Mouse (Mus musculus) megakaryocyte, adult 5-6 weeks (primary cell): Measurements from ENCODE around the gene Zbed4. TPM values are rescaled to one million over a fixed set of nuclear protein-coding genes. Genes with fewer than 3 reads are reported as not detected.
A peak's percentile ranks its signal among the peaks of the same experiment; 100 is the strongest.
"Not testable (repeated sequence)": the region's sequence is repeated elsewhere in the genome, so short reads cannot be mapped to it uniquely, and the experiment has no call there.

Source experiments
- ATAC-seq: 2 replicates; pipeline ENCODE4 v1.8.0; 2016; ENCODE audit warnings: mild to moderate bottlenecking, inconsistent platforms; ENCODE audit not compliant: poor library complexity, severe bottlenecking
- total RNA-seq, 2 experiments: library from RNA; stranded (forward) in 1 of 2; stranded (reverse) in 1 of 2; fragments of 153-499, 151-499 nt in 1 of 2; fragments of 221-1000, 200-1000 nt in 1 of 2; gene quantifications; 2 replicates each; pipeline versions ENCODE4 v1.2.3 to v1.2.4; 2015 to 2017

Zbed4 gene
- total RNA-seq (2015) (30.0 and 31.9 TPM in 2 replicates), total RNA-seq (2017) (32.4 and 37.4 TPM in 2 replicates)

DNA sequence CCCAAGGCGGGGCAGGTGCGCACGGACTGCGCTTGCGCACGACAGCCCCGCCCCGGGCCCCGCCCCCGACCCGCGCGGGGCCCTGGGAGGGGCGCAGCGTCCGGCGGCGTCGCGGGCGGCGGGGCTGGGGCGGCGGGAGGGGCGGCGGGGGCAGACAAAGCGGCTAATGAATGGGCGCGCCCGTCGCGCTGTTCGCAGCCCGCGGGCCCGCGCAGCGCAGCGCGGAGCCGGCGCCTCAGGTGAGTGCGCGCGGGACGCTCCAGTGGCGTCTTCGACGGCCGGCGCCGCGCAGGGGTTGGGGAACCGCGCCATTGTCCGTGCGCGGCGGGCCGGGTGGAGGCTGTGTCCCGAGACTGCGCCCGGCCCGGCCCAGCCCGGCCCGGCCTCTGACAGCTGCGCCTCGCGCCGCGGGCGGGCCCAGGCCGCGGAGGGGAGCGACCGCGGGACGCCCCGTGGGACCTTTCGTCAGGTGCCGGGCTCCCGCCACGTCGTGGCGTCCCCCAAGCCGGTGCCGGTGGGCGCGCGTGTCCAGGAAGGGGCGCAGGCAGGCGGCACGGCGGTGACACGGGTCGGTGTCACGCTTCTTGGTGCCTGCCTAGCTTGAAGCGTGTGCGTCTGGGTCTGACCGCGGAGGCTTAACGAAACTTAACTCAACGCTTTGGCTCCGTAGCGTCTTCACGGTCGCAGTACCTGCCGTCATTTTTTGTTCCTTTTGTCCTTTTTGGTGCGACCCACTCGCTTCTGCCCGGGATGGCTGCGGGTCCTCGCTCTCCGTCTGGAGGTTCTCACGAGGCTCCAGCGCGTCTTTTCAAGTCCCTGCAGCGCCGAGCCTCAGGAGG is at the start of gene Zbed4:
Gene Zbed4, plus strand, starts transcription at position 97 of the 839 bp plus-strand sequence.
- peak; percentile 17; the same call in 1 of the 2 replicates for ATAC-seq

DNA sequence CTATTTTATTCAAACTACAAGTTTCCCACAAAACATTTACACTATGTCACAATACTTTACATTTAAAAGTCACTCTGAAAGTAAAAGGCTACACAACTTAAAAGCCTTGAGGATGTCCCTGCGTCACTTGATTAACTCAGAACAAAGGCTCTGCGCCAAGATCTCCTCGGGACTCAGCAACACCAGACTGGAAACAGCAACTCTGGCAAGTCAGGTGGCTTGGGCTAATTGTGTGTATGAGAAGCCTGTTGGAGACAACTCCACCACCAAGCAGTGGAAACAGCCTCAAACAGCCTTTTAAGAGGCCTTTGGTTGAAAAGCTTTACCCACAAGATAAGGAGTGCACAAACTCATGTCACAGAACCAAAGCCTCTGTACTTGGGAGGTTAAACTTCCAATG is 49.0 kb upstream of the Zbed4 start:
- no peak for ATAC-seq

DNA sequence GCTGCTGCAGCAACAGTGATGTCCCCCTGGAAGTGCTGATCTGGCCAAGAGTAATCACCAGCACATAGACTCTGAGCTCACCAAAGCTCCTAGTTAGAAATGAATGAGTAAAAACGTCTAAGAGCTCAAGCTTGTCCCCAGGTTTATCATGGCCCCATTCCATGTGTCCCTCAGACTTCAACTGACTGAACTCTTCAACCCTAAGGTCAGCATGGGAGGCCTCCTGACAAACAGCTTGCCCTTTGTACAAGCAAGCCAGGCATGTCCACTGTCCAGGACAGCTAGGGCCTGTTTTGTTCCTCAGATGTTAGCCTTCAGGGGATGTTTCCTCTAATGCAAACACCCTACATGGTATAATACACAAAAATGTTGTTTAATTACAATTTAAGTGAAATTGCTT is 47.2 kb upstream of the Zbed4 start:
- ATAC-seq, result no peak

DNA sequence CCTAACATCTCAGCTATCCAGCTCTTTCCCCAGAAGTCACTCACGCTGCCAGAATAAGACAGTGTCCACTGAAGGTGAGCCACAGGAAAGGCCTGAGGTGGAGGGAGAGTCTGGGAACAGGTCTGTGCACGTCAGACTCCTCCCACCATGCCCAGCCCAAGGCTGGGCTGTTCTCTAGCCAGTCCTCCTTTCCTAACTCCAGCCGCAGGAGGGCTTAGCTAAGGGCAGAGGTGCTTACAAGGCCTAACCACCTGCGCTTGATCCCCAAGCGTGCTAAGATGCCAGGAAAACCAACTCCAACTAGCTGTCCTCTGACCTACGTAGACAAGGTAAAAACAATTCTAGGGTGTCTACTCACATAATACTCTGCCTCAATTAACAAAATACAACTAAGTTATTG is 45.1 kb upstream of the Zbed4 start:
- ATAC-seq, result no peak

DNA sequence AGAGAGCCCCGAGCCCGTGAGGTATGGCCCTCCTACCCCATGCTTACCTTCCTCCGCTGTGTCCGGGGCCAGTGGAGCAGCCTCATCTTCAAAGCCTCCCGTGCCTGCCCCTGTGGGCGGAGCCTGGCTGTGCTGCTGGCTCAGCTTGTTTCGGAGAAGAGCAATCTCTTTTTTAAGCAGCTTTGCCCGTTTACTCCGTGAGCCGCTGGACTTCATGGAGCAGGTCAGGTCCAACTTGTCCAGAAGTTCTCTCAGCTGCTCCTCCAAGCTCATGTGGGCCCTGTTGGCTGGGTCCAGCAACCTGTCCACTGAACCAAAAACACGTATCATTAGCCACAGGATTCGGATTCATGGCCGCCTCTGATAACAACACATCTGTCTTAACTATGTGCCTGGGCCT is 44.5 kb upstream of the Zbed4 start:
- not testable (repeated sequence) for ATAC-seq

DNA sequence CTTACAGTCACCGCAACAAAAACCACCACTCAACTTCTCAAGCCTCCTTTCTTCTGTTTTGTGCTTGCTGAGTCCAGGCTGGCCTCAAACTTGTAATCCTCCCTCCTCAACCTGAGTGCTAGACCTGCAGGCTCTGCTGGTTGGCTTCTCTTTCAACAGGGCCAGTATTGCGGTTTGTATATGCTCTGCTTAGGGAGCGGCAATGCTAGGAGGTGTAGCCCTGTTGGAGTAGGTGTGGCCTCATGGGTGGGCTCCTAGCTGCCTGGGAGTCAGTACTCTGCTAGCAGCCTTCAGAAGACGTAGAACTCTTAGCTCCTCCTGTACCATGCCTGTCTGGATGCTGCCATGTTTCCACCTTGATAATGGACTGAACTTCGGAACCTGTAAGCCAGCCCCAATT is 43.3 kb upstream of the Zbed4 start:
- ATAC-seq, result no peak

DNA sequence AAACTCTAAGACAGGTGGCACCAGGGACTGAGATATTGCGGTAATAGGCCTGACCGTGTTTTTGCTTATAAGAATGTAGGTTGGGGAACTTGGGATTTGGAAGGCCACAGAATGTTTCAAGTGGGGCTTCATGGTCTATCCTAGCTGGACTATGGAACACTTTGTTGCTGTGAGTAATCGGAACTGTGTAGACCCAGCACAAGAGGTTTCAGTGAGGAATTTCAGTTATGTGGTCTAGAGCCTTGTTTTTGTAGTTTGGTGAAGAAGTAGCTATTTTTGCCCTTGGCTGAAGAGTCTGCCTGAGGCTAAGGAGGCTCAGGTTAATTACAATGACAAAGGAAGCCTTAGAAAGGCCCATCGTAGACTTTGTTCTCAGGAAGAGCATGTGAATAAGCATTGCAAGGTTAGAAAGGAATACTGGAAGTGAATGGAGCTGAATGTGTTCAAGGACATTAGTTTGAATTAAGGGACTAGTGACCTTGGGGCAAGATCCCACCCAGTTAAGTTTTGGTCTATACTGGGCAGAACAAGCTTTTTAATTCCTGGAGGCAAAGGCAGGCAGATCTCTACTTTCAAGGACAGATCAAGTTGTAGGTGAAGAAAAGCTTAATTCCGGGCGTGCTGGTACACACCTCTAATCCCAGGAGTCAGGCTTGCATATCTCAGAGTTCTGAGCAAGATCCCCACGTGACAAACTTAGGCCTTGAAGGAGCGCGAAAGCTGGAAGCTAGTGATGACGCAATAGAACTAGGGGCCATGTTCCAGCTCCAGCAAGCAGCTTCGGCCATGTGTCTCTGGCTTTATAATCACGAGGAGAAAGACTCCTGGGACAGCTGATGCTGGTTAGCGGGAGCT is 42.6 kb upstream of the Zbed4 start:
- ATAC-seq, result no peak

DNA sequence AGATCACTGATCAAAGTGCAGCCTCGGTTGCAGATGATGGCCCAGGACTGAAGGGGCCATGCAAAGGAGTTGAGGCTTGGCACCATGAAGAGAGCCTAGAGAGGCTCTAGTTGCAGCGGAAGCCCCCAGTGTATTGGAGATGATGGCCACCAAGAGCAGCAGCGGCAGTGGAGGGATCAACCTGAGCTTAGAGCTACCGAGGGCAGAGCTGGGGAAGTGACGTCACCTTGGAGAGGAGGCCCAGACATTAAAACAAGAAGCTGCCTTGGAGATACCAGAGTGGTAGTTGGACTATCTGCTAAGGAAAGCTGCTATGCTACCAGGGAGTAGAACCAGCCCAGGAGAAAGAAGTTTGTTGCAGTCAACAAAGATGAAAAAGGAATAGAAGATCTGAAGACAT is 41.6 kb upstream of the Zbed4 start:
- ATAC-seq, result no peak

DNA sequence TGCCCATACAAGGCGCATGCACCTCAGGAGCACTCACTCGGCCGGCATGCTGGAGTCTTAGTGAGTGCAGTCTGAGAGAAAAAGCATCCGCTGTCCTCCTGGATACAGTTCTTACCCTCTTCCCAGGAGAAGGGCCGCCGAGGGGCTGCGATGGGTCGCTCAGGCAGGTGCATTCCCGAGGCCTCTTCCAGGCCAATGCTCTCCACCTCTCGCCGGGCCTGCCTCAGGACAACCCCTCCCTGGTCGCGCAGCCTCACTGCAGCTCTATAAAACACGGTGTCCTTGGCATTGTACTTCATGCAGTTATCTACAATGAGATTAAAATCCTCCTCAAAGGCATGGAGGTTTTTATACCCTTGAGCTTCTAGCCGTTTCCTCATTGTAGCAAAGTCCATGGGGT is 39.0 kb upstream of the Zbed4 start:
- no peak for ATAC-seq

DNA sequence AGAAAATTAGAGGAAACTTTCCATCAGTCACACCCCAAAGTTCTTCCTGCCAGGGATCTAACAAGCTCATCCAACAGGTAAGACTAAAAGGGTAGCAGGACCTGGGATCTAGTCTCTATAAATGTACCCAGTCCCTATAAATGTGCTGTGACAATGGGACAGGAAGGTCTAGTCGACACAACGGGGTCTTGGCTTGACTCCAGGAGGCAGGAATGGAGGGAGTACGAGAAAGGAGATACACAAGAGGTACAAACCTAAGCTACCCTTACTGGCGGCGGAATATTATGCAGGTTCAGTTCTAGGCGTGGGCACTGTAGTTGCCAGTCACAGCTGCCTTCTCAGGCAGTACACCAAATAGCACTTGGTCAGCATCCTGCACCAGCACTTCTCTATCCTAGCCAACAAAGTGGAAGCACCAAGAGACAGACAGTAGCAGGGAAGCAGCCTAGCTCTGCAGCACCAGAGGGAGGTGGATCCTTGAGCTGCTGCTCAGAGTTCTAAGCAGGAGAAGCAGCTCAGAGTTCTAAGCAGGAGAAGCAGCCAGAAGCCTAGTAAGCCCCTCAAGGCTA is 37.4 kb upstream of the Zbed4 start:
- no peak for ATAC-seq

DNA sequence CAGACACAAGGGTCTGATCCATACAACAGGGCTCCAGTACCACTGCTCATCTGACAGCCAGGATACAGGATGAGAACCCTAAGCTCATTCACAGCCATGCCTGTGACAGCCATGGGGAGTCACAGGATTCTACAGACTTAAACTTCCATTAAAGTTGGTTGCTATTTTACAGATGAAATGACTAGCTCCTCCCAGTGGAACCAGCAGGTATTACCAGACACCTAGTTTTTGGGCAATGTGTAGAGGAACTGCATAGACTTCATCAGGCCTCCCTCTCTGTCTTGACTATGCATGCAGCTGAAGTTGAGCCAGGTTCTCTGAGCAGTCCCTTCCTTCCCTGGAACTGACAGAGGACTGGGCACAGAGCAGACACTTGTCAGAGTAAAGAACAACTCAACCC is 35.1 kb upstream of the Zbed4 start:
- ATAC-seq, result 0 out of 2 replicates have a peak, but pooled peaks have one; percentile 47

DNA sequence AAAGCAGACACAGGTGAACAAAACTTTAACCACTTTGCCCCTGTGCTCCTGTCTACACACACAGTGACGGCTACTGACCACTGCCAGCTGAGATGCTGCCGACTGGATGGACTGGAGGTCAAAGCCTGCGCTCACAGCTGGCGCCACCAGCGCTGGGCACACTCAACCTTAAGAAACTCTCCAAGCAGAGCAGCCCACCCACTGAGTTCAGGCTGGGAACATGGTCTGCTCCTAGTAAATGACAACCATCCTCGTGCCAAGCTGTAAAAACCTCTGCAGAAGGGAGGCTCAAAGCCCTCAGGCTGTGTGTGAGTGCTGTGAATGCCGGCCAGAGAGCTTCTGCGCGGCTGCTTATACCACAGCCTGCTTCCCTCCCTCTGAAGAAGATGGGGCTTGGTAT is 34.2 kb upstream of the Zbed4 start:
- ATAC-seq, result no peak

DNA sequence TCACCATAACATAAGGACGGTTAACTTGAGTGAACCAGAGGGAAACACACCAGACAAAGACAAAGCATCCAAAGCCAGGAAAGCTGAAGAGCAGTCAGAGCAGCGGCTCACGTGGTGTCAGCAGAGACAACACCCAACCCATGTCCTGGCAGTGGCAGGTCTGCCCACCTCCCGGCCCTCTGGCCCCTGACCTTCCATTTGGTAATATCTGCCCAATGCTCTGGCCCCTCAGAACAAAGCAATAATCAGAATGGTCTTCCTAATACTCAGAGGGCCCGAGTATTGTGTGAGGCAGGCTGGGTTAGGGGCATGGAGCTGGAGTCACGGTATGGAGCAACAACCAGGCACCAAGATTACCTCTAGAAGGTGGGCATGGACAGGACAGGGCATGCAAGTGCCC is 28.3 kb upstream of the Zbed4 start:
- ATAC-seq, result no peak

DNA sequence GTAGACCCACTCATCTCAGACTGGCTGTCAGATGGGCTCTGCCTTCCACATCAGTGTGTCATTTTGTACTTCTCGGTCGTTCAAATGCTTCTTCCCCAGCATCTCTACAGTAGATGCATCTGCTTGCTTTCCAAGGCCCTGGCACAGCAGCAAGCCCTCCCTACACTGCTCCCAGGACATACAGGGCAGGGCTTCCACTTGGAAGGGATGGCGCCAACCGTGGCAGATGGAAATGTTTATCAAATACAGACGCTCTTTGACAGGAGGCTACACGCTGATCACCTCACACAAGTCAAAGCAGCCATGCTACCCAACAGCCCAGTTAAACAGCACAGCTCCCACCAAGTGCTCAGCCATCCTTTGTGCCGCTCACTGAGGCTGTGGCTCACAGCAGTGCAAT is 27.1 kb upstream of the Zbed4 start:
- ATAC-seq, result no peak

DNA sequence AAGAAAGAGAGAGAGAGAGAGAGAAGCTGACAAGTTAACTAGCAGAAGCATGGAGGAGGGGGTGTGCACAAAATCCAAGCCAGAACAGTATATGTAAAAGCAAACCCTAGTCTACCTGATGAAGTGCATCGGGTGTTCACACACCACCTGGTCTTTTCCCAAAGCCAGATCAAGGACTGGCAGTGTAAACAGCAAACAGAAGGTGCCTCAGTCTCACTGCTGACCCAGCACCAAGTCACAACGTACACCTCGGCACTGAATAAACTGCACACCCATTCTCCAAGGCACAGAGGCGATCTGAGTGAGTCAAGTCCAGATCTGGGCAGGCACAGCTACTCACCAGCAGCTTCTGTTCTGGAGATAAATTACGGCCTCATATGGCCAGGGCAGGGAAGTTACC is 26.4 kb upstream of the Zbed4 start:
- ATAC-seq, result no peak

DNA sequence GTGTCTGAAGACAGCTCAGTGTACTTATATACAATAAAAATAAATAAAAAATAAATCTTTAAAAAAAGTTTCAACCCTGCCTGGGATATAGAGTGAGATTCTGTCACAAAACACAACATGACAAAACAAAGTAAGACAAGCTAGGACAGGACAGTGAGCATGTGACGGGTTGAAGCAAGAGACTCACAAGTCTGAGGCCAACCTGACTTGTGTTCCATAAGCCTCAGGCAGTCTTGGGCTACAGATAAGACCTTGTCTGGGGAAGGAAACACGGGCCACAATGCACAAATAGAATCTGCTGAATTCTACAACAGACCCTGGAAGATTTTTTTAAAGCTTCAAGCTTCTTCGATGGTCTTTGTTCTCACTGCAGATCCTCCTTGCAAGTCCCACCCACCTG is 24.3 kb upstream of the Zbed4 start:
- no peak for ATAC-seq

DNA sequence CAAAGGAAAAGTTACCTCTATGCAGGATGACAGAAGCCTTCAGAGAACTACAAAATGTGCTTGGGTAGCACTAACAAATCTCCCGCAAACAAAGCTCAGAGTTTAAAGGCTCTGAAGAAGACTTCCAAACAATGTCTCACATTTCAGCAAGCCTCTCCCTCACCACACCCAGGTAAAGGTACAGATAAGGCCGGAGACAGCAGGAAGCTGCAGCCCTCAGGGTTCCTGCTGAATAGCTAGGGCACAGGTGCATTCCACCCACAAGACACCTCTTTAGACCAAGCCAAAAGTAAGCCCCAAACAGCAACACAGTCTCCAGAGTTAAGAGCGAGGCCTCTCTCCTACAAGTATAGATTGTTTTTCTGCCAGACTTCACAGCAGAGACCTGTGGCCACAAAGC is 20.7 kb upstream of the Zbed4 start:
- no peak for ATAC-seq

DNA sequence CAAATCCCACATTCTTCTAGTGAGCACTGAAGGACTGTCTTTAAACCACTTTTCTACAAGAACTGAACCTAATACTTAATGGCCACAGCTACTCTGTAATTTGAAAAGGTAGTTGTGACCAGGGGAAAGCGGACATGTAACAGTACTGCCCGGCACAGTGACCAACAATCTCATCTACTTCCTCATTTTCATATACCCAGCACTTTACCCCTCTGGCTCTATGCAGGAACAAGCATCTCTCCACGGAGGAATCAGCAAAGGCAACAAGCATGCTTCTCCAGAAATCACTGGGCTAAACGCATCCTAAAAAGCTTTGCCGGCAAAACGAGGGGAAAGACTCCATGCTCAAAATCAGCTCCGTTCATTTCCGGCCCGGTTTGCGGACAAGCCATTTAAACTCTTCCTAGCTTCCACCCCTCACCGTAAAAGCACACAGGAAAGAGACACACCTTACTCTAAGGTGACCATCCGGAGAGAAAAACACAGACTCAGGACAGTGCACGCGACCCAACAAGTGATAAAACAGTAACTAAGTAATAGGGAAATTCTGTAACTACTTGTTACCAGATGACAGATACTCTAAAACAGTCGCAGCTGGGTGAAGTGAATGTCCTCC is 18.9 kb upstream of the Zbed4 start:
- peak; percentile 71 for ATAC-seq

DNA sequence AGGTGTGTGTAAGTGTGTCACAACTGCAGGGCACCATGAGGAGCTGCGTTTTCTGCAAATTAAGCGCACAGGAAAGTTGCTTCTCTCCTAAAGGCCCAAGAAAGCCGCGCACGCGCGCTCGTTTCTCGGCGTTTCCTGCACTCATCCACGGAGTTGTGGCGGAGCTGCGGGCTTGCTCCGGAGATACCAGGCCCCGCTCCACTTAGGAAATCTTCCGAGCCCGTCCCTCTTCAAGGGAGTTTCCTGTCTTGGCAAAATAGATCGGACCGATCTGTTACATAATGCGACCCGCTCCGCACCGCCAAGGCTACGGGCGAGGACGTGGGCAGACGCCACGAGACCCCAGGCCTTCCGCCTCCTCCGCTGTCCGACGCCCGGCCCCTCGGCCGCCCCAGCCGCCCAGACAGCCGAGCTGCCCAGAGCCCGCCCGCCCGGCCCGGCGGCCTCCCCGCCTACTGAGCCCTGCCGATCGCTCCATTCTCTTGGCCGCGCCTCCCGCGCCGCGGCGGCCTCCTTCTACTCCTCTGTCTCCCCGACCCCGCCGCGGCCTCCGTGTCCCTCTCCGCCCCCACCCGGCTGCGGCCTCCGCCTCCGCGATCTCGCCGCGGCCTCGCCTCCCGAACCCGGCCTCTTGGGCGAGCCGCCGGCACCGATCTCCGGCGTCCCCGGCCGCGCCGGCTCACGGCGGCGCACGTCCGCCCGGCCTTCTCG is 18.3 kb upstream of the Zbed4 start:
- peak; percentile 40 for ATAC-seq

DNA sequence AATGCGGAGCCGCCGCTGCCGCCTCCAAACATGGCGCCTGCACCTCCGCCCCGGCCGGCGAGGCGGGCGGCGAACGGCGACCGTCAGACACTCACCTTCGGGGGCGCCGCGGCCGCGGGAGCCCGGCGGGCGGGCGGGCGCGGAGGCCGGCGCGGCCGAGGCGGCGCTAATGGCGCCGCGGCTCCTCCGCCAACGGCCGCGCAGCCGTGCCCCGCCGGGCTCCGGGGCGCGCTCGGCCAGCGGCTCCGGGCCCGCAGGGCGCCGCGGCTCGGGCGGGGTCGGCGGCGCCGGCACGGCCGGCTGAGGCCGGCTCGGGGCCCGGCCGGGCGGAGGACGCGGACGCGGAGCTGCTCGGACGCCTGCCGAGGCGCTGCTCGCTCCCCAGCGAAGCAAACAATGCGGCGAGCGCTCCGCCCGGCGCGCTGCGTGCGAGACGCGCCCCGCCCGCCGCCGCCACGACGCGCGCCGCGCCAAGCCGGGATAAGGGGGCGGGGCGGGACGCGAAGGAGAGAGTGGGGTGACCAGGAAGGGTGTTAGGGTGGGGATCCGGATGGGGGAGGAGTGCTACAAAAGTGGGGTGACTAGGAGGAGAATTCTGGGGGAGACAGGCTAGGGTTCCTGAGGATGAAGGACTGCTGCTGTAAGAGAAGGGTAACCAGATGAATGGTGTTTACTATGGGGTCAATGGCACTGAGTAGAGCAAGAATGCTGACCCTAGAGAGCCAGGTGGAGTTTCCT is 17.5 kb upstream of the Zbed4 start, which contains the start of gene Brd1:
Gene Brd1, minus strand, starts transcription at position 400 of the 738 bp plus-strand sequence.
- peak; percentile 72 for ATAC-seq
